Mouse (Mus musculus): ENCODE data around the gene Fam126a. TPM values are rescaled to one million over a fixed set of nuclear protein-coding genes. Genes with fewer than 3 reads are reported as not detected.

Gene Fam126a
- total RNA-seq, 1 experiment from 2014 or later: 46.7 TPM

- ATAC-seq (replicated peaks; ENCODE audit: insufficient number of reproducible peaks, low FRiP score, low TSS enrichment, poor library complexity, severe bottlenecking): no peak
These were observed 17.0 kb downstream of the Fam126a start for GRCm38 (mm10) chr5:24013338-24014003.

GRCm38 (mm10) chr5:23999083-23999671 is 31.3 kb downstream of the Fam126a start:
- no peak for ATAC-seq (replicated peaks; ENCODE audit: insufficient number of reproducible peaks, low FRiP score, low TSS enrichment, poor library complexity, severe bottlenecking)

- no peak for ATAC-seq (replicated peaks; ENCODE audit: insufficient number of reproducible peaks, low FRiP score, low TSS enrichment, poor library complexity, severe bottlenecking)
These were observed 34.5 kb downstream of the Fam126a start for GRCm38 (mm10) chr5:23995951-23996350.

- ATAC-seq (replicated peaks; ENCODE audit: insufficient number of reproducible peaks, low FRiP score, low TSS enrichment, poor library complexity, severe bottlenecking): no peak
These were observed 35.6 kb downstream of the Fam126a start for GRCm38 (mm10) chr5:23994929-23995328.

- ATAC-seq (replicated peaks; ENCODE audit: insufficient number of reproducible peaks, low FRiP score, low TSS enrichment, poor library complexity, severe bottlenecking): no peak
These were observed 36.3 kb downstream of the Fam126a start for GRCm38 (mm10) chr5:23994231-23994630.

GRCm38 (mm10) chr5:23993553-23993894 is 37.0 kb downstream of the Fam126a start:
- no peak for ATAC-seq (replicated peaks; ENCODE audit: insufficient number of reproducible peaks, low FRiP score, low TSS enrichment, poor library complexity, severe bottlenecking)

GRCm38 (mm10) chr5:23992876-23993552 is 37.5 kb downstream of the Fam126a start:
- no peak for ATAC-seq (replicated peaks; ENCODE audit: insufficient number of reproducible peaks, low FRiP score, low TSS enrichment, poor library complexity, severe bottlenecking)

- ATAC-seq (replicated peaks; ENCODE audit: insufficient number of reproducible peaks, low FRiP score, low TSS enrichment, poor library complexity, severe bottlenecking): no peak
These were observed 40.5 kb downstream of the Fam126a start for GRCm38 (mm10) chr5:23990001-23990400.

GRCm38 (mm10) chr5:23987792-23988191 is 42.7 kb downstream of the Fam126a start:
- no peak for ATAC-seq (replicated peaks; ENCODE audit: insufficient number of reproducible peaks, low FRiP score, low TSS enrichment, poor library complexity, severe bottlenecking)

GRCm38 (mm10) chr5:23982081-23982480 is 48.4 kb downstream of the Fam126a start:
- ATAC-seq (replicated peaks; ENCODE audit: insufficient number of reproducible peaks, low FRiP score, low TSS enrichment, poor library complexity, severe bottlenecking): no peak

GRCm38 (mm10) chr5:23978516-23978915 is 52.0 kb downstream of the Fam126a start:
- no peak for ATAC-seq (replicated peaks; ENCODE audit: insufficient number of reproducible peaks, low FRiP score, low TSS enrichment, poor library complexity, severe bottlenecking)

- ATAC-seq (replicated peaks; ENCODE audit: insufficient number of reproducible peaks, low FRiP score, low TSS enrichment, poor library complexity, severe bottlenecking): no peak
These were observed 55.4 kb downstream of the Fam126a start for GRCm38 (mm10) chr5:23974994-23975575.

- no peak for ATAC-seq (replicated peaks; ENCODE audit: insufficient number of reproducible peaks, low FRiP score, low TSS enrichment, poor library complexity, severe bottlenecking)
These were observed 62.8 kb downstream of the Fam126a start for GRCm38 (mm10) chr5:23967705-23968104.

- no peak for ATAC-seq (replicated peaks; ENCODE audit: insufficient number of reproducible peaks, low FRiP score, low TSS enrichment, poor library complexity, severe bottlenecking)
These were observed 65.8 kb downstream of the Fam126a start for GRCm38 (mm10) chr5:23964599-23965165.

GRCm38 (mm10) chr5:23953047-23953446 is 77.4 kb downstream of the Fam126a start:
- ATAC-seq (replicated peaks; ENCODE audit: insufficient number of reproducible peaks, low FRiP score, low TSS enrichment, poor library complexity, severe bottlenecking): no peak

- no peak for ATAC-seq (replicated peaks; ENCODE audit: insufficient number of reproducible peaks, low FRiP score, low TSS enrichment, poor library complexity, severe bottlenecking)
These were observed 82.4 kb downstream of the Fam126a start for GRCm38 (mm10) chr5:23948071-23948470.

GRCm38 (mm10) chr5:23945056-23945455 is 85.4 kb downstream of the Fam126a start:
- ATAC-seq (replicated peaks; ENCODE audit: insufficient number of reproducible peaks, low FRiP score, low TSS enrichment, poor library complexity, severe bottlenecking): no peak

- ATAC-seq (replicated peaks; ENCODE audit: insufficient number of reproducible peaks, low FRiP score, low TSS enrichment, poor library complexity, severe bottlenecking): no peak
These were observed 87.0 kb downstream of the Fam126a start for GRCm38 (mm10) chr5:23943534-23943933.

- ATAC-seq (replicated peaks; ENCODE audit: insufficient number of reproducible peaks, low FRiP score, low TSS enrichment, poor library complexity, severe bottlenecking): no peak
These were observed 106.9 kb downstream of the Fam126a start for GRCm38 (mm10) chr5:23923481-23924165.

Data from monocyte, adult 5-6 weeks (primary cell).